Mouse (Mus musculus): ENCODE measurements around the gene Sco1. TPM values are rescaled to one million over a fixed set of nuclear protein-coding genes. Genes with fewer than 3 reads are reported as not detected.

The Sco1 gene
- 4.5 and 5.8 TPM in 2 replicates for polyA plus RNA-seq (2012; rRNA removed)

GRCm38 (mm10) chr11:67052321-67052952, at the start of gene Sco1, which contains the start of gene Adprm:
Sco1 (plus strand) TSS chr11:67052670.
Adprm (minus strand) TSS chr11:67052594.
- peaks cover 2% of the 10 kb centered on the region for H3K36me3 ChIP-seq (ENCODE audit: control insufficient read depth, insufficient read depth, low read length)
- H3K27ac ChIP-seq (ENCODE audit: insufficient read depth, low read depth, low read length): peak within 1 kb of the TSS; percentile 77
- H3K4me1 ChIP-seq (ENCODE audit: control insufficient read depth, insufficient read depth, low read length): no peaks in the 10 kb centered on the region
- under 1% methylated on average over 50 of the region's 50 CpGs for WGBS
- no peaks in the 10 kb centered on the region for H3K27me3 ChIP-seq (replicated peaks; ENCODE audit: control insufficient read depth, insufficient read depth, low read length)
- peak within 1 kb of the TSS; percentile 86 for H3K4me3 ChIP-seq (ENCODE audit: insufficient read depth, low read depth, low read length)
- no peak for TF ChIP-seq CTCF (conservative IDR thresholded peaks at IDR 0.05; ENCODE audit: insufficient read depth, insufficient read length, low read depth, low read length)
- peak; percentile 62 for TF ChIP-seq POLR2A (IDR thresholded peaks at IDR 0.05; ENCODE audit: low read depth, low read length)
- DNase-seq: peak; percentile 95

- no peak overlapping the region for H3K4me3 ChIP-seq (ENCODE audit: insufficient read depth, low read depth, low read length)
- peaks cover 8% of the 10 kb centered on the region for H3K4me1 ChIP-seq (ENCODE audit: control insufficient read depth, insufficient read depth, low read length)
- no peaks in the 10 kb centered on the region for H3K36me3 ChIP-seq (ENCODE audit: control insufficient read depth, insufficient read depth, low read length)
- no peak for TF ChIP-seq POLR2A (IDR thresholded peaks at IDR 0.05; ENCODE audit: low read depth, low read length)
- TF ChIP-seq CTCF (conservative IDR thresholded peaks at IDR 0.05; ENCODE audit: insufficient read depth, insufficient read length, low read depth, low read length): no peak
- no peaks in the 10 kb centered on the region for H3K27me3 ChIP-seq (replicated peaks; ENCODE audit: control insufficient read depth, insufficient read depth, low read length)
- DNase-seq: no peak
- H3K27ac ChIP-seq (ENCODE audit: insufficient read depth, low read depth, low read length): no peak overlapping the region
- 27% methylated on average over 2 of the region's 2 CpGs for WGBS
Measured at GRCm38 (mm10) chr11:67002911-67003310, 49.6 kb upstream of the Sco1 start.

GRCm38 (mm10) chr11:67007961-67008360, 44.5 kb upstream of the Sco1 start:
- 82% methylated on average over 8 of the region's 8 CpGs for WGBS
- TF ChIP-seq POLR2A (IDR thresholded peaks at IDR 0.05; ENCODE audit: low read depth, low read length) (no peak), CTCF (conservative IDR thresholded peaks at IDR 0.05; ENCODE audit: insufficient read depth, insufficient read length, low read depth, low read length) (no peak)
- Histone ChIP-seq H3K27ac (ENCODE audit: insufficient read depth, low read depth, low read length) (no peak overlapping the region), H3K4me3 (ENCODE audit: insufficient read depth, low read depth, low read length) (no peak overlapping the region), H3K4me1 (ENCODE audit: control insufficient read depth, insufficient read depth, low read length) (no peaks in the 10 kb centered on the region; the same call in 1 of the 2 replicates), H3K36me3 (ENCODE audit: control insufficient read depth, insufficient read depth, low read length) (no peaks in the 10 kb centered on the region), H3K27me3 (replicated peaks; ENCODE audit: control insufficient read depth, insufficient read depth, low read length) (no peaks in the 10 kb centered on the region)
- DNase-seq: no peak

- WGBS: 98% methylated on average over 4 of the region's 4 CpGs
- no peaks in the 10 kb centered on the region; the same call in 1 of the 2 replicates for H3K4me1 ChIP-seq (ENCODE audit: control insufficient read depth, insufficient read depth, low read length)
- H3K27me3 ChIP-seq (replicated peaks; ENCODE audit: control insufficient read depth, insufficient read depth, low read length): no peaks in the 10 kb centered on the region
- no peak for DNase-seq
- no peaks in the 10 kb centered on the region for H3K36me3 ChIP-seq (ENCODE audit: control insufficient read depth, insufficient read depth, low read length)
- TF ChIP-seq CTCF (conservative IDR thresholded peaks at IDR 0.05; ENCODE audit: insufficient read depth, insufficient read length, low read depth, low read length): no peak
- TF ChIP-seq POLR2A (IDR thresholded peaks at IDR 0.05; ENCODE audit: low read depth, low read length): no peak
- H3K4me3 ChIP-seq (ENCODE audit: insufficient read depth, low read depth, low read length): no peak overlapping the region
- H3K27ac ChIP-seq (ENCODE audit: insufficient read depth, low read depth, low read length): no peak overlapping the region
Measured at GRCm38 (mm10) chr11:67008528-67008927, 43.9 kb upstream of the Sco1 start.

GRCm38 (mm10) chr11:67010430-67010829, 42.0 kb upstream of the Sco1 start:
- Histone ChIP-seq H3K4me3 (ENCODE audit: insufficient read depth, low read depth, low read length) (no peak overlapping the region), H3K27me3 (replicated peaks; ENCODE audit: control insufficient read depth, insufficient read depth, low read length) (no peaks in the 10 kb centered on the region), H3K27ac (ENCODE audit: insufficient read depth, low read depth, low read length) (no peak overlapping the region), H3K4me1 (ENCODE audit: control insufficient read depth, insufficient read depth, low read length) (no peaks in the 10 kb centered on the region; the same call in 1 of the 2 replicates), H3K36me3 (ENCODE audit: control insufficient read depth, insufficient read depth, low read length) (no peaks in the 10 kb centered on the region)
- 4% methylated on average over 8 of the region's 8 CpGs for WGBS
- DNase-seq: no peak
- TF ChIP-seq POLR2A (IDR thresholded peaks at IDR 0.05; ENCODE audit: low read depth, low read length) (no peak), CTCF (conservative IDR thresholded peaks at IDR 0.05; ENCODE audit: insufficient read depth, insufficient read length, low read depth, low read length) (no peak)

GRCm38 (mm10) chr11:67011635-67012034, 40.8 kb upstream of the Sco1 start:
- no peak for DNase-seq

GRCm38 (mm10) chr11:67017801-67018591, 34.5 kb upstream of the Sco1 start:
- H3K27ac ChIP-seq (ENCODE audit: insufficient read depth, low read depth, low read length): no peak overlapping the region
- no peak overlapping the region for H3K4me3 ChIP-seq (ENCODE audit: insufficient read depth, low read depth, low read length)
- no peak for DNase-seq
- TF ChIP-seq POLR2A (IDR thresholded peaks at IDR 0.05; ENCODE audit: low read depth, low read length): no peak
- no peaks in the 10 kb centered on the region for H3K4me1 ChIP-seq (ENCODE audit: control insufficient read depth, insufficient read depth, low read length)
- no peaks in the 10 kb centered on the region for H3K36me3 ChIP-seq (ENCODE audit: control insufficient read depth, insufficient read depth, low read length)
- 25% methylated on average over 12 of the region's 12 CpGs for WGBS
- H3K27me3 ChIP-seq (replicated peaks; ENCODE audit: control insufficient read depth, insufficient read depth, low read length): no peaks in the 10 kb centered on the region

More at GRCm38 (mm10) chr11:67011635-67012034, 40.8 kb upstream of the Sco1 start:
- H3K4me1 ChIP-seq (ENCODE audit: control insufficient read depth, insufficient read depth, low read length): no peaks in the 10 kb centered on the region; the same call in 1 of the 2 replicates
- H3K27me3 ChIP-seq (replicated peaks; ENCODE audit: control insufficient read depth, insufficient read depth, low read length): no peaks in the 10 kb centered on the region
- WGBS: 72% methylated on average over 4 of the region's 4 CpGs
- H3K27ac ChIP-seq (ENCODE audit: insufficient read depth, low read depth, low read length): no peak overlapping the region
- H3K36me3 ChIP-seq (ENCODE audit: control insufficient read depth, insufficient read depth, low read length): no peaks in the 10 kb centered on the region
- TF ChIP-seq POLR2A (IDR thresholded peaks at IDR 0.05; ENCODE audit: low read depth, low read length) (no peak), CTCF (conservative IDR thresholded peaks at IDR 0.05; ENCODE audit: insufficient read depth, insufficient read length, low read depth, low read length) (no peak)
- H3K4me3 ChIP-seq (ENCODE audit: insufficient read depth, low read depth, low read length): no peak overlapping the region
